Mouse (Mus musculus) mesoderm, embryonic 11.5 days (tissue): ENCODE data around the gene Spg7.

Experiments used
- DNase-seq: peaks from one replicate; pipeline ENCODE4 v3.0.0-alpha.2; 2012; ENCODE audit warnings: low read depth, low spot score

Spg7 gene

DNA sequence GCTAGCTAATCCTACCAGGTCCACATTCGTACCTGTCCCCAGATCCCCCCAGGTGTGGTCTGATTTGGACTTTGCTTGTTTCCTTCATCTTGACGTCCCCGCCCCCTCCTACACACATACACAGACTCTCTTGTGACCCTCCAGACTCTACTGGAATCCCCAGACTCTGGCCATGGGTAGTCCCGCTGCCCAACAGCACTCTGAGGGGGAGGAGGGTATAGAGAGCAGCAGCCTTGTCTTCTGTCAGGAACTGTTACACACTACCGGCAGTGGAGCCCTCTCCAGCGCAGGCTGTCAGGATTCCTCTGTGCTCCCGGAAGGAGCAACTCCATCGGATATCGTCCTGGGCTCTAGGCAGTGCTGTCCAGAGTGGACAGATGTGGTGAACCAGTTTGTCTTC is 68.3 kb downstream of the Spg7 start:
- DNase-seq = no peak

DNA sequence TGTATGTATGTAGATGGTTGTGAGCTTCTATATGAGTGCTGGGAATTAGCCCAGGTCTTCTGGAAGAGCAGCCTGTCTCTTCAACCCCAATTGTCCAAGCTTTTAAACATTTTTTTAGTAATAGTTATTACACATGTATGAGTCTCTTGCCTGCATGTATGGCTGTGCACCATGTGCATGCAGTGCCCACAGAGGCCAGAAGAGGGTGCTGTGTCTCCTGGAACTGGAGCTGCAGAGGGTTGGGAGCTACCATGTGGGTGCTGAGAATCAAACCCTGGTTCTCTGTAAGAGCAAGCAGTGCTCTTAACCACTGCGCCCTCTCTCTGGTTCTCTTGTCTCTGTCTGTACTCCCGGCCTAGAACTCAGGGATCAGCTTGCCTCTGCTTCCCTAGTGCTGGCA is 70.2 kb downstream of the Spg7 start:
- no peak for DNase-seq

DNA sequence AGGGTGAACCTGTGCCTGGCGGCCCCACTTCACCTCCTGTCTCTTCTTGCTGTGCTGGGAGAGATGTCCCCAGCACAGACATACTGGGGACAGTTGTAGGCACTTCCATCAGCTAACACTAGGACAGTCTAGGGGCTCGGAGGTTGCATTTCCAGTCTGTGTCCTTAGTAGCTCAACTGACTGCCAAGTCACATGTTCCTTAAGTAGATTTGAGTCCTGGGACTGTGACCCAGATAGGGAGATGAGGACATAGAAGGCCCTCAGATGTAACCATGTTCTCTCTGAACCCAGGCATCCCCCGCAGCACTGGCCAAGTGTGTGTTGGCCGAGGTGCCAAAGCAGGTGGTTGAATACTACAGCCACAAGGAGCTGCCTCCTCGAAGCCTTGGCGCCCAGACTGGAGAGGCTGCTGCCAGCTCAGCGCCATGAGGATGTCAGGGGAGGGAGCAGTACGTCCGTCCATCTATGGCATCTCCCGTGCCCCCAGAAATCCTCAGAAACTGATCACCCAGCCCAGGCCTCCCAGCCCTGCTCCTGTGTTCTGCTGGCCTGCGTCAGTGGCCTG is 71.5 kb downstream of the Spg7 start:
- DNase-seq = no peak

DNA sequence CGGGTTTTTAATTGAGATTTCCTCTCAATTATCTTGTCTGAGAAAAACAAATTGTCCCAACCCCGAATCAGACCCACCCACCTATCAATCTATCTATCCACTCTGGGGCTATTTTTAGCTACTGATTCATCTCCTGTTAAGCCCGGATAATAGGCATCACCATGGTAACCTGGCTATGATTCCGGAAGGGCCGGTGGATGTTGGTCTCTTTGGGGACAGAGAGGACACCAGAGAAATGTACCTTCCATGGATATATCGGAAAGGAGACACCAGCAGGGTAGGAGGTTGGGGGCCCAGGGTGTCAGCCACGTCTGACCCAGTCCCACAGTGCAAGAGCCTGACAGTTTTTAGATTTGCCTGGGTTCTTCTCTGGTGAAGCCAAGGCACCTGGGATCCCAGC is 72.7 kb downstream of the Spg7 start:
- peak; percentile 48 for DNase-seq

DNA sequence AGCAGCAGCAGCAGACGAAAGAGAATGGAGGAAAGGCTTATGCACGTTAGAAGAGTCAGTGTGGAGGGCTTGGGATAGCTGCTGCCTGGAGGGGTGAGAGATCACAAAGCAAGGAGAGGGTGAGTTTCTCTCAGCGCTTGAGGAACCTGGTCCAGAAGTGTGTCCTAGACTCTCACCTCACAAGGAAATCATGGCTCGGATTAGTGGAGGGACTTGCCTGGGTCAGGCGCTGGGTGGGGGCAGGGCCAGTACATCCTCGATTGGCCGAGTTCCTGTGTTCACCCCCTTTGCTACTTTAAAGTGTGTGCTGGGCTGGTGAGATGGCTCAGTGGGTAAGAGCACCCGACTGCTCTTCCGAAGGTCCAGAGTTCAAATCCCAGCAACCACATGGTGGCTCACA is 73.1 kb downstream of the Spg7 start:
- DNase-seq = no peak

DNA sequence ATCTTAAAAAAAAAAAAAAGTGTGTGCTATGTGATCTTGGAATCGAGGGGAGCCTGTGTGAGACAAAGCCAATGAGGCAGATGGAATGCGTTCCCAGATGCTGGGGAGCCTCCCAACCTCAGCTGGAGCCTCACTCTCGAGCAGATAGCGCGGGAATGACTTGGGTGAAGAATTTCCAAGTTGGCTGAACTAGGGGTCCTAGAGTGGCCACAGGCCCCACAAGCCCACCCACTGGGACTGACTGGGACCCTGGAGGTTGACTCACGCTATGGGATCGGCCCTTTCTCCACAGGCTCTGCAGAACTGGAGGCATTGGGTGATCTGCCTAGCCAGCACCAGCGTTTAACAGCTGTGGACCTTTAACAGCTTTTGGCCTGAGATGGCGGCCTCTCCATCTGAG is 73.5 kb downstream of the Spg7 start:
- DNase-seq = no peak

DNA sequence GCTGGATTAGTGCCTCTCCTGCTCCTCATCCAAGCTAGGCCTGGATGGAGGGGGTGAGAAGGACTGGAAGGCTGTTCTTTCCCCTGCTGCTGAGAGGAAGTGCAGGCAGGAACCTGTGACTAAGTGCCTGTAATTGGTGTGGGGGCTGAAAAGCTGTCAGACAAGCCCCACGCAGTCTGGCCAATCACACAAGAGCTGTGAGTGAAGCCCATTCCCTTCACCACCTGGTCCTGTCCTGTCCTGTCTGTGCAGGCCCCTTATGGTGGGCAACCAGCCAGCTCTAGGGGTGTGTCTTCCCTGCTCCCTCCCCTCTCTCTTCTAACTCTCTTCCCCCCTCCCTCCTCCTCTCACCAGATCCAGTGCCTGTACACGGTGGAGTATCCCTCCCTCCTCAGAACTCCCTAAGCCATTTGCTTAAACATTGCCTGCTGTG is 74.9 kb downstream of the Spg7 start:
- peak; percentile 69 for DNase-seq

DNA sequence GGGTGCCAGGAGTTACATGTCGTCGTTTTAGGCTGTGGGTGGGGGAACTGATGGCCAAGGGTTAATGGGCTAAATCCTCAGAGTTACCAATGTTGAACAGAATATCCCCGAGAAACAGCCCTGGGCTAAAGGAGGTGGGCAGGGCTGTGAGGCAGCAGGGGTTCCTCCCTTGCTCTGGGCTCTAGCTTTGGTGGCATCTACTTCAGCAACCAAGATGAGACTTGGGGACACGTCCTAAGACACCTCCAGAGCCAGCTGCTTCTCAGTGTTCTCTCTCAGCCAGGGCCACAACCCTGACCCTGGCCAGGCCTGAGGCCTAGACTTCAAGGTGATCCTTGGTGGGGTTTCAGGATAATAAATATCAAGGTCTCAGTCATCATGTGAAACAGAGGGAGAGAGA is 76.0 kb downstream of the Spg7 start:
- DNase-seq = no peak

DNA sequence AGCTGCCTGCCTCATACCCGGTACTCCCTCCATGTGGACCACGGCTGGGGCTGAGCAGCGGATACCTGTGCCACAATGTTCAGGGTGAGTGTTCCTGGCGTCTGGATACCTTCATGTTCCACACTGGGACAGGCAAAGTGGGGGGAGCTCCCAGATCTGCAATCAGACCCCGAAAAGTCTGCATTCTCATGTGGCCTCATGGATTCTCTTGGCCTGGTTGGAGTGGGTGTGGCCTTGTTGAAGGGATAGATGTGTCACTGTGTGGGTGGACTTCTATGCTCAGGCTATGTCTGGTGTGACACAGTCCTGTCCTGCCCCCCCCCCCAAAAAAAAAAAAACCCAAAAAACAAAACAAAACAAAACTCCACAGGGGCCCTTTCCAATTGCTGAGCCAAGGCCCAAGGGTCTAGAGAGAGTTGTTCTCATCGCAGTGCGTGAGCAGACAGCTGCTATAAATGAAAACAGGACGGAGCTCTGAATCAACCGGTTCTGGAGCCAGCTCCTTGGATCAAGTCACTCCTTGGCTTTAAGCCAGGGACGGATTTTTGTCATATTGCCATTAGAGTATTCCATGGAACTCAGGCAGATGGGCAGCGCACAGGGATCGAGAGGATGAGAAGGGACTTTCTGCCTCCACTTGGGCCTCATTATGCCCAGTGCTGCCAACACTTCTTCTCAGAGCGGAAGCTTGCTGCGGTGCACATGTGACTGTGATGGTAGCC is 79.2 kb downstream of the Spg7 start:
- DNase-seq = no peak

DNA sequence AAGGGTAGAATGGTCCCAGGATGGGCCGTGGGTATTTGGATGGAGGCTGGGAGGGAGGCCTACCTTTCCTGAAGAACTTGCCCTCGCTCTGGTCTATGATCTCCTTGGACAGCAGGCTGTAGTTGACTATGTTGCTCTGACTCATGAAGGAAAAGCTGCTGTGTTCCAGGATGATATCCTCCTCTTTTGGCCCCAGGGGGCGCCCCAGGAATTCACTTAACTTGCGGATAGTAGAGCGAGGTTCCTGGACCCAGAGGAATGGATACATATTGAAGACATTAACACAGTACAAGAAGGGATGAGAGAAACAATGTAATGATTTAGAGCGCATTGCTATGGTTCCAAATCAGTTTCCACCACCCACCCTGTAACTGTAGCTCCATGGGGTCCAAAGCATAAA is 82.5 kb downstream of the Spg7 start:
- DNase-seq = peak; percentile 49

DNA sequence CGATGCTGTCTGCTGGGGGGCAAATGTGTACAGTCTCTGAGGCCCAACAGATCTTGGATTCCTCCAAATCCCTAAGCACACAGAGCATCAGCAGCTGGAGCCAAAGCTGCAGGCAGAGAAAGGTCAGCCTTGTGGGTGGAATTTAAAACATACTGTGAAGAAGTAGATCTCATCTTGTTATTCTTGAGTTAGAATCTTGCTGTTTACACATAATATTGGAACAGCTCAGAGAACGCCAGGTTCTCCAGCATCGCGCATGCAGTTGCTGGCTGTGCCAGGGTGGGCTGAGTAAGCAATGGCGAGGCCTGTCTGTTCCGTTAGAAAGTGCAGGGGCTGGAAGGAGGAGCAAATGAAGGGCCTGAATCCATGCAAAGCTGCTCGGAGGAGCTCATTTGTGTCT is 83.6 kb downstream of the Spg7 start:
- DNase-seq = no peak
